14 mouse cellular contexts compared by ENCODE assay signal in the genomic region with DNA sequence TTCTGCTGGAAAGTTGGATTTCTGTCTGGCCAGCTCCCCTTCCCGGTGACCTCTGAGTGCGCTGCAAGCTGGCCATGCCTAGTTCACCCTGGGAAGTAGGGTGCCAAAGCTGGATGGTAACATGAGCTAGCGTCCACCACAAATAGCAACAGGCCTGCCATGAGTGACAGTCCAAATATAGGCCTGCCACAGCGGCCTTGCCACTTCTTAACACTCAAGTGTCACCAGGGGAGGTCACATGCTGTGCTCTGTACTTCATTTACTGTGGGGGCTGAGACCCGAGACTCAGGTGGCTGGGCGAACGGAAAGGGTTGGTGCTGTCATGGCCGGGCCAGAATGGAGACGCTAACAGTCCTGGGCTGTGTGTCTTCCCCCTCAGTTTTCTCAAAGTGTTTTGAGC. TPM values are rescaled to one million over a fixed set of nuclear protein-coding genes. Genes with fewer than 3 reads are reported as not detected.
DNase-seq lines count a peak whose midpoint lies in the region; ATAC-seq and TF ChIP-seq lines count a peak whose summit lies in the region.
"Had no signal": no experiment of that assay in that cellular context is flagged by ENCODE, and none has a peak within 500 bp of the region (broad histone marks: within the 10 kb centered on the region; RNA-seq: fewer than 3 reads in every experiment).

A gene (minus strand): TSS at position 53 of the 400 bp plus-strand sequence.

- no peak for ATAC-seq in midbrain, embryonic 11.5 days (ENCODE audit: low FRiP score)
- peak; percentile 59 for ATAC-seq in heart, embryonic 14.5 days (ENCODE audit: insufficient number of reproducible peaks, insufficient read depth, low FRiP score, low read depth)
- no peak for ATAC-seq in intestine, postnatal 0 days
- ATAC-seq: liver, embryonic 12.5 days had no signal

- H3K4me3 ChIP-seq in midbrain, embryonic 11.5 days (ENCODE audit: low read depth, low read length) = no peak within 1 kb of the TSS
- no peak within 1 kb of the TSS for H3K4me3 ChIP-seq in midbrain, embryonic 10.5 days
- H3K4me3 ChIP-seq in heart, embryonic 14.5 days (ENCODE audit: control insufficient read depth in 1 of 2, insufficient read depth in 1 of 2, low read depth in 1 of 2, low read length in 2 of 2) = peak within 1 kb of the TSS; percentile 48 to 59
- H3K4me3 ChIP-seq in intestine, postnatal 0 days (ENCODE audit: low read depth, low read length) = no peak within 1 kb of the TSS
- no peak within 1 kb of the TSS for H3K4me3 ChIP-seq in lung, adult 2 months (replicated peaks; ENCODE audit: extremely low read depth, low read depth, low read length)
- H3K4me3 ChIP-seq: kidney, embryonic 15.5 days; liver, embryonic 12.5 days; megakaryocyte, embryonic 14.5 days; neural tube, embryonic 12.5 days had no signal

- no peak within 1 kb of the TSS for H3K4me2 ChIP-seq in midbrain, embryonic 11.5 days
- peak within 1 kb of the TSS; percentile 61 for H3K4me2 ChIP-seq in heart, embryonic 14.5 days (ENCODE audit: low read length)
- H3K4me2 ChIP-seq in intestine, postnatal 0 days (replicated peaks; ENCODE audit: low read depth) = no peak within 1 kb of the TSS
- H3K4me2 ChIP-seq: kidney, embryonic 15.5 days; liver, embryonic 12.5 days; neural tube, embryonic 12.5 days had no signal

- DNase-seq in midbrain, embryonic 11.5 days (ENCODE audit: low spot score, missing footprints) = peak; percentile 68
- DNase-seq in midbrain, embryonic 10.5 days (ENCODE audit: low spot score) = no peak
- DNase-seq in gastrocnemius, postnatal 4 days (ENCODE audit: low spot score in 2 of 2) = no peak
- DNase-seq in right cerebral cortex, postnatal 10 days (ENCODE audit: low spot score in 2 of 2) = no peak
- no peak for DNase-seq in lung, adult 2 months
- DNase-seq: cerebellum, adult 2 months; layer of hippocampus, postnatal 36 days; right cerebral cortex, adult 18-20 months had no signal

- H3K9me3 ChIP-seq in midbrain, embryonic 11.5 days (ENCODE audit: control insufficient read depth, low read length) = no peaks in the 10 kb centered on the region
- no peaks in the 10 kb centered on the region for H3K9me3 ChIP-seq in midbrain, embryonic 10.5 days (replicated peaks)
- no peaks in the 10 kb centered on the region for H3K9me3 ChIP-seq in heart, embryonic 14.5 days (ENCODE audit: control insufficient read depth, low read length)
- H3K9me3 ChIP-seq in intestine, postnatal 0 days (ENCODE audit: control insufficient read depth) = no peaks in the 10 kb centered on the region
- H3K9me3 ChIP-seq: kidney, embryonic 15.5 days; liver, embryonic 12.5 days; megakaryocyte, embryonic 14.5 days; neural tube, embryonic 12.5 days had no signal

- peak within 1 kb of the TSS; percentile 40; the same call in 1 of the 2 replicates for H3K27ac ChIP-seq in midbrain, embryonic 11.5 days (ENCODE audit: low read depth, low read length)
- H3K27ac ChIP-seq in midbrain, embryonic 10.5 days (replicated peaks) = no peak within 1 kb of the TSS
- H3K27ac ChIP-seq in heart, embryonic 14.5 days (replicated peaks in 1 of 2; ENCODE audit: control insufficient read depth in 1 of 2, insufficient read depth in 1 of 2, low read depth in 2 of 2, low read length in 2 of 2) = peak within 1 kb of the TSS; percentile 97 to 98
- no peak within 1 kb of the TSS for H3K27ac ChIP-seq in intestine, postnatal 0 days (ENCODE audit: low read depth, low read length)
- H3K27ac ChIP-seq: kidney, embryonic 15.5 days; liver, embryonic 12.5 days; neural tube, embryonic 12.5 days had no signal

- no peaks in the 10 kb centered on the region for H3K27me3 ChIP-seq in midbrain, embryonic 11.5 days (ENCODE audit: control insufficient read depth, insufficient read depth, low read length)
- no peaks in the 10 kb centered on the region for H3K27me3 ChIP-seq in midbrain, embryonic 10.5 days (ENCODE audit: low read depth, poor library complexity, severe bottlenecking)
- H3K27me3 ChIP-seq in heart, embryonic 14.5 days (ENCODE audit: control insufficient read depth, insufficient read depth, low read length) = no peaks in the 10 kb centered on the region
- no peaks in the 10 kb centered on the region for H3K27me3 ChIP-seq in intestine, postnatal 0 days (replicated peaks; ENCODE audit: control insufficient read depth, insufficient read depth, low read length)
- H3K27me3 ChIP-seq: kidney, embryonic 15.5 days; liver, embryonic 12.5 days; neural tube, embryonic 12.5 days had no signal

- H3K4me1 ChIP-seq in midbrain, embryonic 11.5 days (ENCODE audit: control insufficient read depth, insufficient read depth, low read length) = no peaks in the 10 kb centered on the region
- peaks cover 5% of the 10 kb centered on the region for H3K4me1 ChIP-seq in midbrain, embryonic 10.5 days
- peaks cover 18 to 40% of the 10 kb centered on the region in 2 experiments for H3K4me1 ChIP-seq in heart, embryonic 14.5 days (ENCODE audit: control insufficient read depth in 2 of 2, insufficient read depth in 2 of 2, low read length in 2 of 2)
- H3K4me1 ChIP-seq in intestine, postnatal 0 days (replicated peaks; ENCODE audit: control insufficient read depth, insufficient read depth, low read length) = no peaks in the 10 kb centered on the region
- no peaks in the 10 kb centered on the region for H3K4me1 ChIP-seq in lung, adult 2 months (ENCODE audit: control insufficient read depth, insufficient read depth, low read length)

- 86% methylated on average over 9 of the region's 9 CpGs for WGBS in midbrain, embryonic 11.5 days
- WGBS in midbrain, embryonic 10.5 days = 77% methylated on average over 9 of the region's 9 CpGs
- WGBS in heart, embryonic 14.5 days = 22% methylated on average over 9 of the region's 9 CpGs
- 82% methylated on average over 9 of the region's 9 CpGs for WGBS in intestine, postnatal 0 days
- WGBS in lung, adult 2 months = 71% methylated on average over 9 of the region's 9 CpGs

- H3K9ac ChIP-seq in midbrain, embryonic 11.5 days (ENCODE audit: low read length) = no peak within 1 kb of the TSS; the same call in 1 of the 2 replicates
- peak within 1 kb of the TSS; percentile 74 for H3K9ac ChIP-seq in heart, embryonic 14.5 days (ENCODE audit: low read length)
- no peak within 1 kb of the TSS for H3K9ac ChIP-seq in intestine, postnatal 0 days (ENCODE audit: low read depth, low read length)
- H3K9ac ChIP-seq: kidney, embryonic 15.5 days; liver, embryonic 12.5 days; neural tube, embryonic 12.5 days had no signal

- H3K36me3 ChIP-seq in midbrain, embryonic 11.5 days (ENCODE audit: control insufficient read depth, insufficient read depth, low read length) = no peaks in the 10 kb centered on the region
- H3K36me3 ChIP-seq in midbrain, embryonic 10.5 days = no peaks in the 10 kb centered on the region
- H3K36me3 ChIP-seq in heart, embryonic 14.5 days (ENCODE audit: control insufficient read depth, insufficient read depth, low read length) = no peaks in the 10 kb centered on the region
- no peaks in the 10 kb centered on the region for H3K36me3 ChIP-seq in intestine, postnatal 0 days (ENCODE audit: control insufficient read depth, insufficient read depth)
- H3K36me3 ChIP-seq: kidney, embryonic 15.5 days; liver, embryonic 12.5 days; neural tube, embryonic 12.5 days had no signal

- TF ChIP-seq CTCF in intestine, postnatal 0 days (IDR thresholded peaks at IDR 0.05; ENCODE audit: low read depth) = no peak
- TF ChIP-seq CTCF in lung, adult 2 months (IDR thresholded peaks at IDR 0.05; ENCODE audit: insufficient read depth, low read length) = no peak

- no peak for TF ChIP-seq POLR2A in lung, adult 2 months (IDR thresholded peaks at IDR 0.05; ENCODE audit: borderline replicate concordance, extremely low read depth, low read depth, low read length)

RNA-seq across cellular contexts. Expression of the gene that starts here (rescaled TPM):
- polyA plus RNA-seq in midbrain, embryonic 11.5 days (2014; fragmentation: Nextera tagmentation; extraction: Ambion mirVana) = 0.08 and 0.22 TPM in 2 replicates
- polyA plus RNA-seq in midbrain, embryonic 10.5 days (2016; fragmentation: Nextera tagmentation; extraction: Ambion mirVana) = 0.07 TPM in 1 of 2 replicates, not detected in the other
- 100 to 1,000 TPM; 152 to 158 TPM for total RNA-seq in gastrocnemius, postnatal 4 days (2021)
- polyA plus RNA-seq in heart, embryonic 14.5 days (2014; fragmentation: Nextera tagmentation; extraction: Ambion mirVana) = 60.6 and 68.0 TPM in 2 replicates
- 0.05 and 0.08 TPM in 2 replicates for polyA plus RNA-seq in intestine, postnatal 0 days (2015; fragmentation: Nextera tagmentation; extraction: Ambion mirVana)
- polyA plus RNA-seq in lung, adult 2 months (2012; rRNA removed) = 1.0 and 2.7 TPM in 2 replicates

Comparison
In these comparisons a context has a peak if more than half of its experiments do, and no peak if none do; other contexts are left out.
1. RNA of the gene that starts here (polyA plus RNA-seq): 60.6 to 68.0 TPM in heart, embryonic 14.5 days; 1.0 to 2.7 TPM in lung, adult 2 months, 0.08 to 0.22 TPM in midbrain, embryonic 11.5 days, 0.05 to 0.08 TPM in intestine, postnatal 0 days and 0.07 TPM in midbrain, embryonic 10.5 days; every median in the first group is over 10 times any median in the second.
2. Peak in DNase-seq and H3K27ac ChIP-seq in midbrain, embryonic 11.5 days; RNA of the gene not detected or under 1 TPM.
3. H3K27ac ChIP-seq: peak in heart, embryonic 14.5 days (2 of 2); none in midbrain, embryonic 10.5 days (single experiment) and intestine, postnatal 0 days (single experiment).
4. H3K4me3 ChIP-seq: peak in heart, embryonic 14.5 days (2 of 2); none in midbrain, embryonic 11.5 days (single experiment), midbrain, embryonic 10.5 days (single experiment), intestine, postnatal 0 days (single experiment) and lung, adult 2 months (single experiment).